Mouse (Mus musculus) right cerebral cortex, adult 18-20 months (tissue): ENCODE measurements around the gene Grhl1.
"Not testable (repeated sequence)": the region's sequence is repeated elsewhere in the genome, so short reads cannot be mapped to it uniquely, and the experiment has no call there.

Experiments used
- DNase-seq: peaks from one replicate; pipeline ENCODE4 v3.0.0; 2022; ENCODE audit warnings: mixed read lengths

The Grhl1 gene

GRCm38 (mm10) chr12:24571523-24572392 is at the start of gene Grhl1:
TSS of gene Grhl1 (plus strand) at chr12:24572283.
- peak; percentile 97 for DNase-seq

- not testable (repeated sequence) for DNase-seq
Measured at GRCm38 (mm10) chr12:24525065-24525464, 47.0 kb upstream of the Grhl1 start.

- no peak for DNase-seq
Measured at GRCm38 (mm10) chr12:24536390-24536789, 35.7 kb upstream of the Grhl1 start.

GRCm38 (mm10) chr12:24537201-24537600 is 34.9 kb upstream of the Grhl1 start:
- no peak for DNase-seq

- DNase-seq, result peak; percentile 66
Measured at GRCm38 (mm10) chr12:24537965-24538364, 34.1 kb upstream of the Grhl1 start.

- DNase-seq, result peak; percentile 39
Measured at GRCm38 (mm10) chr12:24541426-24542154, 30.5 kb upstream of the Grhl1 start.

GRCm38 (mm10) chr12:24547686-24548085 is 24.4 kb upstream of the Grhl1 start:
- DNase-seq, result no peak

- DNase-seq, result no peak
Measured at GRCm38 (mm10) chr12:24548885-24549284, 23.2 kb upstream of the Grhl1 start.

- no peak for DNase-seq
Measured at GRCm38 (mm10) chr12:24552531-24552930, 19.6 kb upstream of the Grhl1 start.

- DNase-seq, result no peak
Measured at GRCm38 (mm10) chr12:24555976-24556375, 16.1 kb upstream of the Grhl1 start.

- no peak for DNase-seq
Measured at GRCm38 (mm10) chr12:24563395-24563960, 8.6 kb upstream of the Grhl1 start.

GRCm38 (mm10) chr12:24565311-24565710 is 6.8 kb upstream of the Grhl1 start:
- no peak for DNase-seq

- no peak for DNase-seq
Measured at GRCm38 (mm10) chr12:24567606-24568005, 4.5 kb upstream of the Grhl1 start.

GRCm38 (mm10) chr12:24572421-24573274 is 565 bp downstream of the Grhl1 start:
- DNase-seq, result peak; percentile 25

GRCm38 (mm10) chr12:24573275-24573580 is 1.1 kb downstream of the Grhl1 start:
- DNase-seq, result no peak

GRCm38 (mm10) chr12:24574870-24575269 is 2.8 kb downstream of the Grhl1 start:
- no peak for DNase-seq

GRCm38 (mm10) chr12:24580452-24580851 is 8.4 kb downstream of the Grhl1 start:
- no peak for DNase-seq

- DNase-seq, result peak; percentile 25
Measured at GRCm38 (mm10) chr12:24580996-24581683, 9.1 kb downstream of the Grhl1 start.

- no peak for DNase-seq
Measured at GRCm38 (mm10) chr12:24583653-24584052, 11.6 kb downstream of the Grhl1 start.

GRCm38 (mm10) chr12:24584835-24585234 is 12.8 kb downstream of the Grhl1 start:
- peak; percentile 46 for DNase-seq

GRCm38 (mm10) chr12:24586193-24586592 is 14.1 kb downstream of the Grhl1 start:
- DNase-seq, result no peak

- no peak for DNase-seq
Measured at GRCm38 (mm10) chr12:24590371-24590770, 18.3 kb downstream of the Grhl1 start.
